Mouse (Mus musculus) testis, adult 2 months (tissue): Measurements from ENCODE around the gene Abcd2.

Source experiments
- CTCF ChIP-seq: fragments of 200-500 bp; IDR thresholded peaks from 2 replicates; pipeline ENCODE4 v1.5.1; 2012; ENCODE audit warnings: low read depth, mild to moderate bottlenecking, inconsistent platforms, low read length, moderate library complexity; ENCODE audit not compliant: control insufficient read depth, insufficient read depth, insufficient replicate concordance
- POLR2A ChIP-seq: fragments of 200-500 bp; IDR thresholded peaks from 2 replicates; pipeline ENCODE4 v1.6.1; 2012; ENCODE audit warnings: low read depth, mild to moderate bottlenecking, inconsistent platforms, low read length, moderate library complexity; ENCODE audit not compliant: control insufficient read depth

- TF ChIP-seq CTCF (no peak), POLR2A (no peak)
These were observed 86.7 kb downstream of the Abcd2 start for GRCm38 (mm10) chr15:91104934-91105333.
